Mouse (Mus musculus): ENCODE measurements around the gene Dmrta2. TPM values are rescaled to one million over a fixed set of nuclear protein-coding genes. Genes with fewer than 3 reads are reported as not detected.

Gene Dmrta2
- total RNA-seq, 2 experiments from 2014 or later, result not detected

DNA sequence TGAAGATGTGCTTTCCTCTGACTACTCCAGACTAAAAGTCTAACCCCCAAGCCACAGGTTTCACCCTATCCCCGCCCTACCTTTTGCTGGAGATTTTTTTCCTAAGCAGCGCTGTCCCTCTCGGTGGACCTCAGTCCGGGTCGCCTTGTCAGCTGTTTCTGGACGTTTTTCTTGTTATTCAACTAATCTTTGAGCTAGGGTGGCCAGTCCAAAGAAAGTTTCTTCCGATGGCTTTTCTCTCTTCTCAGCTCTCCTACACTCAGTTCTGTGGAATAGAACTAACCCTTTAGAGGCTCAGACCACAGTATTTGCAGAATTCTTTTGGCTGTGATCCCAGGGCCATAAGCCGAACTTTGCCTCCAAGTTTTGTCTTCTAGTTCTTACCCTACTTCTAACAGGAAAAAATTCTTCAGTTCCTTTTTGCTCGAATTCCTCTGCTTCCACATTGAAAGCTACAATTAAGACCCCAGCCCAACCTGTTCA, 1.0 kb downstream of the Dmrta2 start:
- no peak for ATAC-seq (replicated peaks; ENCODE audit: poor library complexity)

DNA sequence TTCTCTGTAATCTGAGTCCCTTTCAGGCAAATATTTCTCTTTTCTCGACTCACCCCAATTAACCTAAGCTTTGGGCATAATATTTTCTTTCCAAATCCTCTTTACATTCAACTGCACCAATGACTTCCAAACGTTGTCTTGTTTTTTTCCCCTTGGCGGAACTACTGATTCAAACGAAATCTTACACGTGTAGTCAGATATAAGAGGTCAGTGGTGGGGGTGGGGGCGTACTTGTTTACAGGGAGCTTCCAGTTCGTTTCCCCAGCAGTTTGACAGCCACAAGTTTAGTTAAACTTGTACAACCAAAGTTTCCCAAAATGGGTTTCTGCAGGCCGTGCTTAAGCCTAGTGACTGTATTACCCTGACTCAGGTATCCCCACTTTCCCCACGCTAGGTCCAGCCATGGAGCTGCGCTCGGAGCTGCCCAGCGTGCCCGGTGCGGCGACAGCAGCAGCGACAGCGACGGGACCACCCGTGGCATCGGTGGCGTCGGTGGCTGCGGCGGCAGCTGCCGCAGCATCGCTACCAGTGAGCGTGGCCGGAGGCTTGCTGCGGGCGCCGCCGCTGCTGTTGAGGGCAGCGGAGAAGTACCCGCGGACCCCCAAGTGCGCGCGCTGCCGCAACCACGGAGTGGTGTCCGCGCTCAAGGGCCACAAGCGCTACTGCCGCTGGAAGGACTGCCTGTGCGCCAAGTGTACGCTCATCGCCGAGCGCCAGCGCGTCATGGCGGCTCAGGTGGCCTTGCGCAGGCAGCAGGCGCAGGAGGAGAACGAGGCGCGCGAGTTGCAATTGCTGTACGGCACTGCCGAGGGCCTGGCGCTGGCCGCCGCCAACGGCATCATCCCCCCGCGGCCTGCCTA, 1.8 kb downstream of the Dmrta2 start:
- peak; percentile 21 for ATAC-seq (replicated peaks; ENCODE audit: poor library complexity)

DNA sequence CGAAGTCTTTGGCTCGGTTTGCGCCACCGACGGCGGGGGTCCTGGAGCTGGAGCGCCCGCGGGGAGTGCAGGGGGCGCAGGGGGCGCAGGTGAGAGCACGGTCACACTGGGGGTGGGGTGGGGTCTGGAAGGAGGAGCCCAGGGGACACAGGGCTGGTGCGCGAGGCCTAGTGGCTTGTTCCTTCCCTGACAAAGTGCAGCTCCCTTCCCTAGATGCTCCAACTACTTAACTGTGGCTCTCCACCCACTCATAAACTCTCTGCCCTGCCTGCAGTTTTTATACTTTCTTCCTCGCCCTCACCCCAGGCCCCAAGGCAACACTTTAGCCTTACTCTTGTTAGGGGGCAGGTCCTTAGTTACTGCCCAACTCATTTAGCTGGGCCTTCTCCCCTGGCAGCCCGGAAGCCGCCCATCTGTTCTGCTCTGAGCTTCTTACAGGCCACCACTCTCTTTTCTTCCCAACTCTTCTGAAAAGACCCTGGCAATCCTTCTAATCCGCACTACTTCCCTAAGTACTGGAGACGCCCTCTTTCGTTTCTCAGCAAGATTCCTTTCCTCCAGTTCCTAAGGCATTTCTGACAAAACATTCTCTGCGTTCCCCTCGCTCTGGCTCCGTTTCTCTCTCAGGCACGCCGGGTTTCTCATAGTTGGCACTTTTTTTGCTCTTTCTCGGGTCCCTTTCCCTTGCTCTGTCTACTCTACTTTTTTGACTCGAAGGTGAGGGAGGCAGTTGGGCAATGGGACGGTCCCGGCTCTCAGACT, 2.6 kb downstream of the Dmrta2 start:
- no peak for ATAC-seq (replicated peaks; ENCODE audit: poor library complexity)

DNA sequence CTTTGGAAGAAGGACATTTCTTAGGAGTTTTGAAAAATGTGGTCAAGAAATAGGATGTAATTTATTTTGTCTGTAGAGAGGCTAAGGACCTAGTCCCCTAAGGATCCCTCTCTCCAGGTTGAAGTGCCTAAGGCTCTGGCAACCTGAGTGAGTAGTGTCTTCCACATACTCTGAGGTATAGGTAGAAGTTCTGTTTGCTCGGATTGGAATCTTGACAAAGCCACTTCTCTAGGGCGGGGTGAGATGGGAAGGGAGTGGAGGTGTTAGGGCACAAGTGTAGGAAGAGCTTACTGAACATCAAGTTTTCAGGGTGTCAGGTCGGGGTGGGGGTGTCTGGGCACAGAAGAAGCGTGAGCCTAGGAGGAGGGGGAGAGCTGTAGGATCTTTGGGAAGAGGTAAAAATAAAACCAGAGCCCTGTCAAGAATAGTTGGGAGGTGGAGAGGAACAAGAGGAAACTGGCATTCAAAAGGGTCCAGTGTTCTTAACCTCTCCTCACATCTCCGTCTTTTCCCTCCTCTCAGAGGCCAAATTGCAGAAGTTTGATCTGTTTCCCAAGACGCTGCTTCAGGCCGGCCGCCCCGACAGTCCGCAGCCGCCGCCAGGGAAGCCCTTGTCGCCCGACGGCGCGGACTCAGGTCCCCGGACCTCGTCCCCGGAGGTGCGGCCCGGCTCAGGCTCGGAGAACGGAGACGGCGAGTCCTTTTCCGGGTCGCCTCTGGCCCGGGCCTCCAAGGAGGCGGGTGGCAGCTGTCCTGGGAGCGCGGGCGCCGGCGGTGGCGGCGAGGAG, 3.4 kb downstream of the Dmrta2 start:
- no peak for ATAC-seq (replicated peaks; ENCODE audit: poor library complexity)

DNA sequence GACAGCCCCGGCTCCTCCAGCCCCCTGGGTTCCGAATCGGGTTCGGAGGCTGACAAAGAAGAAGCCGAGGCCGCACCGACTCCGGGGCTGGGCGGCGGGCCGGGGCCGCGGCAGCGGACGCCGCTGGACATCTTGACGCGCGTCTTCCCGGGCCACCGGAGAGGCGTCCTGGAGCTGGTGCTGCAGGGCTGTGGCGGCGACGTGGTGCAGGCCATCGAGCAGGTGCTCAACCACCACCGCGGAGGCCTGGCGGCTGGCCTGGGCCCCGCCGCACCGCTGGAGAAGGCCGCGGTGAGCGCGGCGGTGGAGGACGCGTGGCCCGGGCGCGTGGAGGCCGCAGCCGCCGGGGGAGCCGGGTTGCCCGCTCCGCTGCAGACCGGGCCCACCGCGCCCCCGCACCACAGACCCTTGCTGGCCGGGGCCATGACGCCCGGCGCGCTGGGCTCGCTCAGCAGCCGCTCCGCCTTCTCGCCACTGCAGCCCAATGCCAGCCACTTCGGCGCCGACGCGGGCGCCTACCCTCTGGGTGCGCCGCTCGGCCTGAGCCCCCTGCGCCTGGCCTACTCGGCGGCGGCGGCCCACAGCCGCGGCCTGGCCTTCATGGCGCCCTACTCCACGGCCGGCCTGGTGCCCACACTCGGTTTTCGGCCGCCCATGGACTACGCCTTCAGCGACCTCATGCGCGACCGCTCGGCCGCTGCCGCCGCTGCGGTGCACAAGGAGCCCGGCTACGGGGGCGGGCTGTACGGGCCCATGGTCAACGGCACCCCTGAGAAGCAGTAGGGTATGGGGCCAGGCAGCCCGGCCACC, 4.2 kb downstream of the Dmrta2 start:
- ATAC-seq (replicated peaks; ENCODE audit: poor library complexity), result no peak

DNA sequence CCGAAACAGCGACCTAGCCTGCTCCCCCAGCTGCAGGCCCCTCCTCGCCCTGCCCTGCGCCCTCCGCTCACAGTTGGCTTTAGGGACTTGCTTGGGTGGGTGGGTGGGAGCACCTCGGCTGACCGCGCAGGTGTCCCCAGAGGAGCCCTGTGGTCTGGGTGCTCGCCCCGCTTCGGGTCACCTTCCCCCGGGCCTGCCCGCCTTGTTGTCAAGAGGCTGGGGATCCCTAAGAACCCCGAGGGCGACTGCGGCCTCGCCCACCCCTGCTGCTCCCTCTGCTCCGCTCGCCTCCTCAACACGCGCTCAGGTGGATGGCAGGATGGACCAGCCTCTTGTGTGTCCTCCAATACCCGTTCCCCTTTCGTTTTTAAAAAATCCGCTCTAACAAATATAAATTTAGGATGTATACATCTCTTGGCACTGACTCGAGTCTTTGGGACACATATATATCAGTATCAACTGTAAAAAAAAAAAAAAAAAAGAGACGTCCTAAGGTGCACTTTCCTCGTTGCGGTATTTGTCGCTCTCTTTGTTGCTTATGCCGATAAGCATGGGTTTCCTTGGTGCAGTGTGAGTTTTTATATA, 4.9 kb downstream of the Dmrta2 start:
- ATAC-seq (replicated peaks; ENCODE audit: poor library complexity), result no peak

DNA sequence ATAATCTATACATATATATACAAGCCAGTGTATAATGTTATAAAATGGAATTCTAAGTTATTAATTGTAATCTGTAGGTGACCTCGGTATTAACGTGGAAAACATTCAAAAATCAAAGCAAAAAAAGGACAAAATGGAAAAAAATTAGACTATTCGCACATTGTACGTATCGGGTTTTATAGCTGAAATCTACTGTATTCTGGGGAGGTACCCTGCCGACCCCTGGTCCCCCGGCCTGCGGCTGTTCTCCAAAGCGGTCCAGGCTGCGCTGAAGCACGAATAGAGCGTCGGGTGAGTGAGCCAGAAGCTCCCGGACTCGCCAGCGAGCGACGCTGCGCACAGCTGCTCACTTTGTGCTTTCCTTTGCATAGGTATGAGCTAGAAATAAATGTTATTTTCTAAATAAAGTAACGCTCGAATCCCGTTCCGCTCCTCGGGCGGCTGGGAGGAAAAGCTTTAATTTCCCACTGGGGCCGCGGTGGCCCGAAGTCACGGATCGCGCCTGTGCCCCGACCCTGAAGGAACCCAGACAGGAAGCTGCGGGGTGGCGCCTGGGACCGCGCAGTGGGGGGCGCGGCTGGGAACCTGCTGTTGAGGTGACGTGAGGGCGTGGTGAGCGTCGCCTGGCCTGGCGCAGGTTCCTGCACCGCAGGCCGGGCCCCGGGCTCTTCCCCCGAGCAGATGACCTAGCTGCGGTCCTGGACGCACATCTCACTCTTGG, 5.6 kb downstream of the Dmrta2 start:
- ATAC-seq (replicated peaks; ENCODE audit: poor library complexity), result peak; percentile 18; the same call in 1 of the 2 replicates

DNA sequence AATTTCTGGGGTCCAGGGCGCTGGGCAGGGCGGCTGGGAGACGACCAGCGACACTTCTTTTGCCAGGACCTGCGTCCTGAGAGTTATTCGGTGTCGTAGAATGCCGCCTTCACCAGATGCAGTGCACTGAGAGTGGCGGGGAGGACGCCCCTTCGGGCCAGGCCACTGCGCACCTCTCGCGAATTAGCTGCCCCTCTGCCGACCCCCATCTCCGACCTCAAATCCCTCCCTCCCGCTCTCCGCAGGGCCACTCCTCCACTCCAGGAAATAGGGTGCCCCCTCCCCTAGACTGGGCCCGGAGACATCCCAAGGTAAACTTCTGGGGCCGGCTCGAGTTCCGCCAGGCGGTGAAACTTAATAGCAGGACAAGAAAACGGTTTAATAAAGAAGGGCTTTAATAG, 6.2 kb downstream of the Dmrta2 start:
- no peak for ATAC-seq (replicated peaks; ENCODE audit: poor library complexity)

DNA sequence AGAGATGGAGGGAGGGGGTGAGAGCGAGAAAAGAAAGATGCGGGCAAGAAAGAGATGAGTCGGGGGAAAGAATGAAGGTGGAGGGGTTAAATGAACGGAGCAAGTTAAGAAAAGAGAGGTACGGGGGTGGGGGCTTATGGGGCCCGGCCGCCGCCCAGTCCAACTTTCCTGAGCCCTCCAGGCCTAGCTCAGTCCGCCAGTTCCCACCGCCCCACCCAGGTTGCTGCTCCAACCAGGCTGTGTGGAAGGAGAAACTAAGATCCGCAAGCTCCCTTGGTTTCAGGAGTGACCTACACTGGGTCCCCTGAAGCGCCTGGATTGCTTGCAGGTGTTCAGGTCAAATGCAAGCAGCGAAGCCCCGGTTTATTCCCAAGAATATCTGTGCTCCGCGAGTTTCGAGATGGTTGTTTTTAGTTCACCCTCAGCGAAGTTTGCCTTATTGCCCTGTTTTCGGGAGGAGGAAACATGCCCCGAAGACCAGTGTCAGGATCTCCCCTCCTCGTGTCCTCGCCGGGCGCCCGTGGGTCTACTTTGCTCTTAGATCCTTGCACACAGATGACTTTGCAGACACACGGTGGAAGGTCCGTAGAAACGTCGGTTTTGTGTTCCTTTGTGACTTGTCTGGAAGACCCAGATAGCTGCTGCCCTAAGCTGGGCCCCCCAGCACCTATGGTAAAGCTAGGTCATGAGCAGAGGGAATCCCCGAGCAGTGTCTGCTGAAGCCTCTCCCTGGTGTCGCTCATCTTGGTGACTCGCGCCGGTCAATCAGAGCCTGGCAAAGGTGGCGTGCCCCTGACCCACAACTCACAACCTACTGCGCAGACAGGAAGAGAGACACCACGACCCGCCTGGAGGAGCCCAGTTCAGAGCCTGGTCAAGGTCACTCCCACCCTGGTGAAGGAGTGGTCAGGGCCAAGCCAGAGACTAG, 6.9 kb downstream of the Dmrta2 start:
- no peak for ATAC-seq (replicated peaks; ENCODE audit: poor library complexity)

DNA sequence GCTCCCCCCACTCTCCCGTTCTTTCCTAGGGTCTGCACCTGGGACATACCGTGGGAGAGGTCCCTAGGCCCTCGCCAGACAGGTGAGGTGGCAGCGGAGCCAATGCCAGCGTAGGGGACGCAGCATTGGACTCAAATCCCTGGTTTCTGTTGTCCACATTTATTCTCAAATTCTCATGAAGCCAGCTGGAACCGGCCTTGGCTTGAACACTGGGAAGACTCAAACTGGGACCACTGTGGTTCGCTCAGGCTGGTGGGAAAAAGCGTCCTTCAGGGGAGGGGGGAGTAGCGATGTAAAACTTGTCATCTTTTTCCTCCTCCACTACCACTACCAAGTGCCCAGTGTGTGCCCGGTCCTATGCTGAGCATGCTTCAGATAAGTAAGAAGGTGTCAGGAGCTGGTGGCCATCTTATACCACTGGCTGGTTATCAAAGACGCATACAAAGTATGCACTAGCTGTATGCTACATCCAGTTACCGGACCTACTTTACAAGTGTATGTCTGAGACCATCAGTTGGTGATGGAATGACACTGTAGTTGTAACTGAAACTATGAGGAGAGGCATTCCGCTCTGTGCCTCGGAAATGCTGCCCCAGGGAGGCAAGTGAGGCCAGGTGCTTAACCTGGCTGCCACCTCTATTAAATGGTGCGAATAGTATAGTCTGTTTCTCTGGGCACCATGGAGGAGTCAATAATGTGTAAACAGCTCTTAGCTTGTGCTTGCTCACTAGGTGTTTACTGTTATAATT, 7.7 kb downstream of the Dmrta2 start:
- ATAC-seq (replicated peaks; ENCODE audit: poor library complexity), result no peak

DNA sequence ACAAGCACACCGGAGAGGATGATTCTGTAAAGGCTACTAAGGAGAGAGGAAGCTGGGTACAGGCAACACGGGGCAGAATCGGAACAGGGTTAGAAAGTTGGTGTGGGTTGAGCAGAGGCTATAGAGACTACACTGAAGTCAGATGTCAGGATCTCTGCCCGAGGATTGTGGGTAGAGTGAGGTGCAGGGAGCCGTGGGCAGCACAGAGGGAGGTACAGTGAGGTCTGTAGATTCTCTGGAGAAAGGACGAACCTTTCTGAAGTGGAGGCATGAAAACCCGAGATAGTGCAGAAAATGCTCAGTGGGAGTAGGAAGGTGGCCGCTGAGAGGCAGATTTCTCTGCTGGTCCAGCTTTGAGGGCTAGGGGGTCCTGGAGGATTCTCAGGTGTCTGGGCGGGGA, 8.4 kb downstream of the Dmrta2 start:
- ATAC-seq (replicated peaks; ENCODE audit: poor library complexity), result no peak

DNA sequence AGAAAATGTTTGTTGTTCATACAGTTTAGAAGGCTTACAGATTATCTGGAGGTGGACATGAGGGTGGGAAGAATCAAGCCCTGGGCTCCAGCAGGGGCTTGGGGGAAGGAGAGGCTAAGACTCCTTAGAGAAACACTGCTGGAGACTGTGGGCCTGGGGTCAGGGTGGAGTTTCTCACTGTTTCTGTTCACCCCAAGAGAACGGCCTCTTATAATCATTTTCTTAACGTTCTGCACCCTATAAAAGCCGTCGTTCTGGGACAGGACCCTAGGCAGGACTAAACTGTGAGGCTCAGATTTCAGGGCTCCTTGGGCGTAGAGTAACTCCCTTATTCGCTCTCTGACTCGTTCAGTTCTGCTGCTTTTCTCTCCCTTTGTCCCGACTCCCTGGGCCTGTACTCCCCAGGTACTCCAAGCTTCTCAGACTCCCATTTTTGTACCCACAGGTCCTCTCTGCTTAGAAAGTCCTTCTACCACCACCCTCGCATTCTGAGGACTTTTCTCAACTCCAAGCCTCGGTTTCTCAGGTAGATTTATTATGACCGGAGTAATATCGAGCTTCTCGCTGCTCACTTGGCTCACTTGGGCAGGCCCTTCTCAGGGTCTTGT, 9.0 kb downstream of the Dmrta2 start:
- ATAC-seq (replicated peaks; ENCODE audit: poor library complexity), result no peak

DNA sequence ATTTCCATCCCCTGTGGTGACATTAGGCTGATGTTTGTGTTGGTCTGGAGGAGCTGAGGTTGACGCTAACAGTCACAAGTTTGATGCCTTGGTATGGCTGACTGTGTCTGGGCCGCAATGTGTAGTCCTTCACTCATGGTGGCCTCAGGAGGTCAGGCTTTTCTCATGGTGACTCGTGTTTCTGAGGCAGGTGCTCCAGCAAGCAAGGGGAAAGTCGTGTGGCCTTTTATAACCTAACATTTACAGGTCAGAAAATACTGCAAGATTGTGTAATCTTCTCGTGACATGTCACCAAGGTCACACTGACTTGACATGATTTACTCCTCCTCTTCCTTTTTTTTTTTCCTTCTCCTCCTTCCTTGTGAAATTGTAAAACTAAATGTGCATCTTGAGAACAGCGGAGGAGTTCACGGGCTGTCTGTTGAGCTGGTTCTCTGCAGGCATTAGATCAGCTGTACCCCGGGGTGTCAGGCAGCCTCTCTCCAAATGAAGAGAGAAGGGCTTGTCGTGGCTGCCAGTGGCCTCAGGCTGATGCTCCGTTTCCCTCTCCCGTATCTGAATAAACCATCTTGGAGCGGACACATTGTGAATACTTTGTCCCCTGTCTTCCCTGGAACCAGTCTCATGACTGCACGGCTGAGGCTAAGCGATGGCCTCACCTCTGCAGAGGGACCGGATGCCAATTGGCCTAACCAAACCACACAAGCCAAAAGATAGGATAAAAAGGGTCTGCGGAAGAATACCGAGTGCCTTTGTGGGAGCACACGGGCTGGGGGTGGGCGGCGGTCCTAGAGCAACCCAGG, 9.9 kb downstream of the Dmrta2 start:
- ATAC-seq (replicated peaks; ENCODE audit: poor library complexity), result peak; percentile 27

DNA sequence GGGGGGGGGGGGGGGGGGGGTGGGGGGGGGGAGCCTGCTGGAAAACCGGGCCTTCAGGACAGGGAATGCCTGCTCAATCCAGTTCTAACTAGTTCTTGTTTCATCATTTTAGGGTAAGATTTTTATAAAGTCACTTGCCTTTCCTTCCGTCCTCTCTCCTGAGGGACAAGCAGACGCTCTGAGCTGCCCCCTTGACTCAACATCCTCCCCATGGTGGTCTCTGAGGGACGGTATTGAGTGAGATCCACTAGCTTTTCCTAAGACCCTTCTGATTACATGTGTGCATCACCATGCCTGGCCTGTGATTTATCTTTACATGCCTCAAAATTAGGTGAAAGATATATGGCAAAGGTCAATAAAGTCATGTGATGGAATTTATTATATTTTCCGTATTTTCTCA, 10.6 kb downstream of the Dmrta2 start:
- ATAC-seq (replicated peaks; ENCODE audit: poor library complexity), result no peak

DNA sequence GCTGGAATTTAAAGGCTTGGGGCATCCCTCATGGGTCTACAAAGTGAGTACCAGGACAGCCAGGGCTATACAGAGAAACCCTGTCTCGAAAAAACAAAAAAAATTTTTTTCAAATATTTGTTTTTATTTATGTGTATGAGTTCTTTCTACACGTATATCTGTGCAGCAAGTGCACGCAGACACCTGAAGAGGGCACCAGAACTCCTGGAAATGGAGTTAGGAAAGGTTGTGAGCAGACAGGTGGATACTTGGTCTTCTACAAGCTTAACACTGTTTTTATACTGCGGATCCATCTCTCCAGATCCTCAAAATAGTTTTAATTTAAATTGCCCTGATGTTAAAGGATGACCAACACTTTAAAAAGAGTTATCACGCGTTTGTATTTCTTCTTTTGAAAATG, 11.4 kb downstream of the Dmrta2 start:
- no peak for ATAC-seq (replicated peaks; ENCODE audit: poor library complexity)

DNA sequence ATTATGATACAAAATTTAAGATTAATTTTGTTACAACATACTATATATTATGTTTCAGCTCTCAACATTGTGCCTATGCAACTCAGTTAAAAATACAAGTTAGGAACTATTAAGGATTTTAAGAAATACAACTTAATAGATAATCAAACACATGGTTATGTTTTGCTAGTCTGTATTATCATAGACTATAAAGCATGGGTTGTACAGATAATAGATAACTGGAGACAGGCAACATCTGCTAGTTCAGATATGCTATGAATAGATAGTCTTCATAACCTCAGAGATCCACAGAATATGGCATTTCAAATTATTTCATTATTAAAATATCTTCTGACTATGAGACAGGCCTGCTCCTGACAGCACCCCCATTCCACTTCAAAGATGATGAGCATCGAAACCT, 28.2 kb downstream of the Dmrta2 start:
- no peak for ATAC-seq (replicated peaks; ENCODE audit: poor library complexity)

Measured in megakaryocyte progenitor cell, adult 5-6 weeks (primary cell).